Mouse (Mus musculus) heart, postnatal 0 days (tissue): ENCODE data around the gene Zfp184. TPM values are rescaled to one million over a fixed set of nuclear protein-coding genes. Genes with fewer than 3 reads are reported as not detected.
"Not testable (repeated sequence)": the region's sequence is repeated elsewhere in the genome, so short reads cannot be mapped to it uniquely, and the experiment has no call there.

Source experiments
- ATAC-seq: fragments of 200-750 bp; cut with Nextera tagmentation; 2 replicates; pipeline ENCODE4 v1.8.0; 2017; ENCODE audit warnings: low read depth, moderate number of reproducible peaks, moderate library complexity; ENCODE audit not compliant: insufficient read depth
- DNase-seq: peaks from one replicate; pipeline ENCODE4 v3.0.0-alpha.2; 2016; ENCODE audit warnings: low spot score
- H3K27ac ChIP-seq: fragments of 300-500 bp; sonication (generic); 2 replicates; pipeline ENCODE4 v1.5.1; 2014; ENCODE audit warnings: low read depth, mild to moderate bottlenecking
- H3K27me3 ChIP-seq: fragments of 300-500 bp; sonication (generic); 2 replicates; pipeline ENCODE4 v1.6.1; 2014; ENCODE audit warnings: low read length, mixed read lengths; ENCODE audit not compliant: control insufficient read depth, insufficient read depth
- H3K36me3 ChIP-seq: fragments of 300-500 bp; sonication (generic); replicated peaks from 2 replicates; pipeline ENCODE4 v1.6.1; 2014; ENCODE audit warnings: low read length, mixed read lengths; ENCODE audit not compliant: control insufficient read depth, insufficient read depth
- H3K4me1 ChIP-seq: fragments of 300-500 bp; sonication (generic); 2 replicates; pipeline ENCODE4 v1.6.1; 2014; ENCODE audit warnings: antibody characterized with exemption; ENCODE audit not compliant: control insufficient read depth, insufficient read depth
- H3K4me2 ChIP-seq: fragments of 300-500 bp; sonication (generic); 2 replicates; pipeline ENCODE4 v1.6.1; 2014; ENCODE audit warnings: low read depth, mild to moderate bottlenecking, low read length, moderate library complexity
- H3K4me3 ChIP-seq: fragments of 300-500 bp; sonication (generic); 2 replicates; pipeline ENCODE4 v1.5.1; 2014; ENCODE audit warnings: low read depth, low read length
- H3K9ac ChIP-seq: fragments of 300-500 bp; sonication (generic); replicated peaks from 2 replicates; pipeline ENCODE4 v1.6.1; 2014; ENCODE audit warnings: low read depth, low read length, mixed read lengths
- H3K9me3 ChIP-seq: fragments of 300-500 bp; sonication (generic); replicated peaks from 2 replicates; pipeline ENCODE4 v1.6.1; 2016; ENCODE audit warnings: low read length; ENCODE audit not compliant: control insufficient read depth
- CTCF ChIP-seq: IDR thresholded peaks from 2 replicates; pipeline ENCODE4 v1.5.1; 2016; ENCODE audit warnings: antibody characterized with exemption, control low read depth, low read depth
- EP300 ChIP-seq: IDR thresholded peaks from 2 replicates; pipeline ENCODE4 v1.6.1; 2016; ENCODE audit warnings: antibody characterized with exemption, low read depth
- WGBS: fragments of 180-500 bp; shearing (Covaris S2); extraction: QIAGEN DNeasy Blood & Tissue Kit; methylation state at CpG from one replicate; pipeline ENCODE4 v1.1.7; 2014; 5-methylcytosine and 5-hydroxymethylcytosine counted together
- polyA plus RNA-seq: library from polyadenylated mRNA; unstranded; fragments of >200 nt; fragmentation: Nextera tagmentation; extraction: Ambion mirVana; gene quantifications from 2 replicates; pipeline ENCODE4 v1.2.1, GENCODE M21; 2015
- total RNA-seq: library from RNA; depleted of rRNA; stranded (reverse); fragments of >200 nt; gene quantifications from 2 replicates; pipeline ENCODE4 v1.2.3, GENCODE M21; 2014; ENCODE audit warnings: low replicate concordance; rRNA removed

The Zfp184 gene
- 1.1 and 1.7 TPM in 2 replicates for total RNA-seq
- 2.1 and 2.6 TPM in 2 replicates for polyA plus RNA-seq

GRCm38 (mm10) chr13:21944926-21945740, at the start of gene Zfp184:
Gene Zfp184, plus strand, starts transcription at chr13:21945094.
- Histone ChIP-seq H3K27me3 (no peaks in the 10 kb centered on the region), H3K4me3 (peak within 1 kb of the TSS; percentile 76), H3K27ac (peak within 1 kb of the TSS; percentile 28; the same call in 1 of the 2 replicates), H3K9me3 (no peaks in the 10 kb centered on the region), H3K9ac (peak within 1 kb of the TSS; percentile 66), H3K4me1 (0 out of 2 replicates have a peak, but pooled peaks cover 3% of the 10 kb centered on the region), H3K36me3 (peaks cover 3% of the 10 kb centered on the region), H3K4me2 (peak within 1 kb of the TSS; percentile 83)
- DNase-seq (peak; percentile 92), ATAC-seq (peak; percentile 91)
- TF ChIP-seq CTCF = no peak
- TF ChIP-seq EP300 = no peak
- WGBS = under 1% methylated on average over 50 of the region's 50 CpGs

- H3K4me1 ChIP-seq = peaks cover 5% of the 10 kb centered on the region
- H3K9me3 ChIP-seq = peaks cover 5% of the 10 kb centered on the region; the same call in 1 of the 2 replicates
- H3K36me3 ChIP-seq = no peaks in the 10 kb centered on the region
- no peak overlapping the region for H3K9ac ChIP-seq
- ATAC-seq = no peak
- TF ChIP-seq CTCF (no peak), EP300 (no peak)
- H3K27me3 ChIP-seq = peaks cover 10% of the 10 kb centered on the region; the same call in 1 of the 2 replicates
- peak overlapping the region; percentile 55 for H3K4me2 ChIP-seq
- peak overlapping the region; percentile 33 for H3K4me3 ChIP-seq
- 10% methylated on average over 24 of the region's 24 CpGs for WGBS
- DNase-seq = no peak
- H3K27ac ChIP-seq = no peak overlapping the region
These were observed 48.2 kb upstream of the Zfp184 start for GRCm38 (mm10) chr13:21896549-21897244.

- Histone ChIP-seq H3K27ac (no peak overlapping the region), H3K4me3 (peak overlapping the region; percentile 33), H3K4me1 (peaks cover 5% of the 10 kb centered on the region), H3K36me3 (no peaks in the 10 kb centered on the region), H3K9ac (no peak overlapping the region), H3K27me3 (peaks cover 10% of the 10 kb centered on the region; the same call in 1 of the 2 replicates), H3K4me2 (peak overlapping the region; percentile 55), H3K9me3 (peaks cover 5% of the 10 kb centered on the region; the same call in 1 of the 2 replicates)
- WGBS = 1% methylated on average over 11 of the region's 11 CpGs
- DNase-seq (no peak), ATAC-seq (no peak)
- no peak for TF ChIP-seq CTCF
- TF ChIP-seq EP300 = no peak
These were observed 47.7 kb upstream of the Zfp184 start for GRCm38 (mm10) chr13:21897245-21897634.

DNA sequence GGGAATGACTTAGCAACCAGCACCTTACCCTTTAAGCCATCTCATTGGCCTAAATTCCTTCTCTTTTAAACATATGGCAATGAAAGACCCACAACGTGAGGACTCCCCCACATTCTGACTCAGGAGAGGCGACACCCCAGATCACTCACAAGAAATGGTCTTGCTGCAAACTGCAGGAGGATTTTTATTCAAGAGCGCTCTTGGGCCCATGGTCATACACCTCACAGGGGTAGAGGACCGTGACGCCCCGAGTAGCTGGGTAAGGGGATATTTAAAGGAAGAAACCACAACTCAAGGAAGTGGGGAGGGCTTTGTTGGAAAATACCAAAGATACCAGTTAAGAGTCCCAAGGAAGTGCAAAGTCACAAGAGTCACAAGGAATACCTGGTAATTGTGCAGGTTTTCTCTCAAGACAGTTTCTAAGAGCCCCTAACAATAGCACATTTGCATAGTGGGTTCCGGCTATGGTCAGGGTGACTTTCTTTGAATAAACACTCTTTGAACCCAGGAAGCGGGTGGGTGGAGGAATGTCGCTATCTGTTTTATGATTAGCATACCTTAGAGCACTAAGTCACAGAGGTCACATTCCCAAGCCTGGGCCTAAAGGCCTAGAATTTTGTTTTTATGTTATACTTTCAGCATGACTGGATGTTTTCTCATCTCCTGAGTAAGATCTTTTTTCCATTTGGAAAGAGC, 43.9 kb upstream of the Zfp184 start:
- H3K4me3 ChIP-seq, H3K9me3 ChIP-seq, H3K4me1 ChIP-seq, ATAC-seq, H3K4me2 ChIP-seq, H3K27me3 ChIP-seq, H3K36me3 ChIP-seq, H3K9ac ChIP-seq, DNase-seq, H3K27ac ChIP-seq: not testable (repeated sequence)
- WGBS = 84% methylated on average over 9 of the region's 9 CpGs

DNA sequence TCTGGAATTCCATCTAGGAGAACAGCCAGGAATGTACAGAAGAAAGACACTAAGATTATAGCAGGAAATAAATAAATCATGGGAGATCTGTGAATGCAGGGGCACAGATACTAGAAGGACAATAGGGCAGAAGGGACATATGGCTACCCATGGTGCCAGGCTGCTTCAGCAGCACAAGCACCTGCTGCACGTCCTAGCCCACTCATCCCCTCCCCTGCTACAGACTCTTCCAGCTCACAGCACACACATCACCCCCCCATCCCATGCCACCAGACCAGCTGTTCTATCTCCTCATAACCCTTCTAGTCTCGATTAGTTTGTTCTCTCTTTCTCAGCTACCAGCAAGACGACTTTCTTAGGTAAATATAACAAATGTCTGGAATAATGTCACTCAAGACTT, 41.4 kb upstream of the Zfp184 start:
- WGBS = 52% methylated on average over 3 of the region's 3 CpGs
- no peak for TF ChIP-seq EP300
- TF ChIP-seq CTCF = no peak
- ATAC-seq = no peak

DNA sequence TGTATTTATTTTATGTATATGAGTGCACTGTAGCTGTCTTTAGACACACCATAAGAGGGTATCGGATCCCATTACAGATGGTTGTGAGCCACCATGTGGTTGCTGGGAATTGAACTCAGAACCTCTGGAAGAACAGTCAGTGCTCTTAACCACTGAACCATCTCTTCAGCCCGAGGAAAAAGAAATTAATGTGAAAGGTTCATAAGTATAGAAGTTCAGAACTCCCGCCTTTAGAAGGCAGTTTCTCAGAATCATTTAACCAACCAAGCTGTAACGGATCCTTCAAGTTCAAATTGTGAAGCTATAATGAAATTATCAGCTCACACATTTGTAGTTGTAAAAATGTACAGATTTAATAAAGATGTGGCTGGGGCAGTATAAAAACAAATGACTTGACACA, 40.8 kb upstream of the Zfp184 start:
- not testable (repeated sequence) for H3K9me3 ChIP-seq, DNase-seq, H3K36me3 ChIP-seq, H3K9ac ChIP-seq, H3K4me2 ChIP-seq, ATAC-seq, H3K4me3 ChIP-seq, H3K4me1 ChIP-seq, H3K27me3 ChIP-seq, H3K27ac ChIP-seq
- WGBS = 67% methylated on average over 4 of the region's 4 CpGs

More for the DNA sequence above, 41.4 kb upstream of the Zfp184 start:
- Histone ChIP-seq H3K4me2 (no peak overlapping the region), H3K9ac (no peak overlapping the region), H3K4me3 (no peak overlapping the region), H3K27ac (no peak overlapping the region), H3K9me3 (peaks cover 5% of the 10 kb centered on the region; the same call in 1 of the 2 replicates), H3K36me3 (no peaks in the 10 kb centered on the region), H3K4me1 (no peaks in the 10 kb centered on the region), H3K27me3 (no peaks in the 10 kb centered on the region)
- no peak for DNase-seq
